Mouse (Mus musculus) c-Kit-positive CD71-positive TER-119-negative erythroid progenitor cells, embryonic 14.5 days (primary cell): ENCODE data around the gene Skint2.

Experiments used
- DNase-seq: peaks from one replicate; pipeline ENCODE4 v3.0.0-alpha.2; 2013; ENCODE audit warnings: low read depth

Skint2 gene

GRCm38 (mm10) chr4:112556894-112557293, at the start of gene Skint2:
Gene Skint2, plus strand, starts transcription at chr4:112557194.
- DNase-seq, result no peak
